Mouse (Mus musculus) fat pad, adult 2 months (tissue): ENCODE measurements at regions not wholly inside any gene's neighbourhood (a gene's known extent, or its start where the extent isn't known, plus 50 kb on each side); places are given as distances from the start of the nearest gene placed in this dataset.

ENCODE experiments used
- DNase-seq: peaks from one replicate; pipeline ENCODE4 v3.0.0-alpha.2; 2011; ENCODE audit warnings: low read depth, low spot score; ENCODE audit errors: extremely low read depth

DNA sequence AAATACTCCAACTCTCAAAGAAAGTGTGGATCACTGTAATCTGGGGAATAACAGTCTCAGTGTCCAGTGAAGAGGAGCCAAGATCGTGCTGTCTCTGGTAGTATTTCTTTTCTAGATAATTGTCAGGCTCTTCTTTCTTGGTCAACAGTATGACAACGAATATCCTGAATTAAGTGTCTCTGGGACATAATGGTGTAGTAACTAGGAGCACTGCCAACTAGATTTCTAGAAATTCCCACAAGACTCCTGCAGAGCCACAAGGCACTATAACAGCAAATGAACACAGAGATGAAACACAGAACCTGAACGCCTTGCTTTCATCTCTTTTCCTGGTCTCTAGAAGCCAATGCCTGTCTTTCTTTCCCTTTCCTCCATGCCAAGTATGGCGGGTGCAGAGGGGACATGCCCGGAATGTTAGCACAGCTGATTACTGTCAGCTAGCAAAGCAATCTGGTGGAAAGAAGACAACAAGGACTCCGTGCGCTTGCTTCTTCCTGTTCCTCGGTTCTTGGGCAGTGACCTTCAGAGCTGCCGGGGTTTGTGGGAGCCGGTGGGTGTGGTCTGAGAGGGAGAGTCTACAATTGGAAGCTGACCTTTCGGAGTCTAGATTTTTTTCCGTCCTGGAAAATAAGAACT is 122.7 kb upstream of the Adamts9 start:
- DNase-seq, result no peak

DNA sequence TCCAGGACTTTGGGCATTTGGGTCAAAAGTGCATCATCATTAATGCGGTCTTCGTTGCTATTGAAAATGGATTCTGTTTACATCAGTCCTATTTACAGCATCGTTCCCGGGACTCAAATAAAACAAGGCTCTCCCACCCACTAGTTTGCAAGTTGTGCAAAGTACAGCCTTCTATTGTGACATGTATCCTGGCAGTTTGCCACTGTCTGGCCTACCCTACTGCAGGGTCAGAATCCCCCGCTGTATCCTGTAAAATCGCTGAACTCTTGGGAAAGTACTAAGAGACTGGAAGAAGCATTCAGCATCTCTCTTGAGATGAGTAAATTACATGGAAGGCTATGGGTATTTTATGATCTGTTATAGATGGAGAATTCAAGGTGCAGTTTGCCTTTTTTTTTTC is 122.1 kb upstream of the Adamts9 start:
- no peak for DNase-seq

DNA sequence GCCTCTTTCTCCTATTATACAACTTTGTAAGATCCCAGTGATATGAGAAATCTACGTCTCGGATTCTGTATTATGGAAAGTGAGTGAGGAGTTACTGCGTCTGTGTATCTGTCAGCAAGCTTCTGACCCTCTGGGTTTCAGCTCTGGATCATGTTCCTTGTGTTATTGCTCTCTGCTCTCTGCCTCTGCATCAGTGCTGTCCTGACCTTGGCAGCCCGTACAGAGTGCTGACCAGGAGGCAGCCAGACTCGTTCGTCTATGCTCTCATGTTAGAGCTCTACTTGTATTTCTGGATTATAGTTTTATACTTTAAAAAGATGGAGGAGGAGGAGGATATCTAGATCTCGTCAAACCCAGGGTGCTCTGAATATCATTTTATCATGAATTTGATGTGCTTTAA is 121.1 kb upstream of the Adamts9 start:
- DNase-seq, result no peak

DNA sequence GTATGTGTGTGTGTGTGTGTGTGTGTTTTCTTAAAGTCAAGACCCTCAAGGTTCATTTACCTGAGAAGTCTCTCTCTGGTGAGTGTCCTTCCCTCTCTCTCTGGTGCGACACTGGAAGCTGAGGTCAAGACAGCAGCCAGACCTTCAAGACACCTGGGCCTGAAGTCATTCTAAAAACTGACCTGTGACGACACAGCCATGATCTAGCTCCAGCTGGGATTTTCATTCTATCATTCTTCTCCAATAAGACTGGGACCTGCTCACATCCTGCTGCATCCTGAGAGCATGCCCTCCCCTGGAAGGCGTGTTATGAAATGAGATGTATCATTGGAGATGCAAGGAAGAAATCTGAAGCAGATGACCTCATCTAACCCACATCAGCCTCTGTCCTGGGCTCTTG is 118.4 kb upstream of the Adamts9 start:
- no peak for DNase-seq

DNA sequence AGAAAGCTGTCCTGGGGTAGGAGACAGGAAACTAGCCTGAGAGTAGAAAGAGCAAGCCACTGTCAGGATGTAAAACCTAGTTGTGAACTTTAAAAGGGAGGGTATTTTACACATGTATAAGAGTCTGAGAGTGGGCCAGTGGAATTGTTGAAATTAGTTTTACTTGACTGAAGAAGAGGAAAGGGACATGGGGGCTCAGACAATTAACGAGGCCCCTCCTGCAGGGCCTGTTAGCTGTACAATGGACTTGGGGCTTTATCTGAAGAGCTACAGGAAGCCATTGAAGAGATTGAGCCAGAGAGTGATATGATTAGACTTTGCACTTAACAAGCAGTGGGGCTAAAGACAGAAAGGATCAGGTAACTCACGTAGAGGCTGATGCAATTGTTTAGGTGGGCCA is 102.2 kb upstream of the Adamts9 start:
- no peak for DNase-seq

DNA sequence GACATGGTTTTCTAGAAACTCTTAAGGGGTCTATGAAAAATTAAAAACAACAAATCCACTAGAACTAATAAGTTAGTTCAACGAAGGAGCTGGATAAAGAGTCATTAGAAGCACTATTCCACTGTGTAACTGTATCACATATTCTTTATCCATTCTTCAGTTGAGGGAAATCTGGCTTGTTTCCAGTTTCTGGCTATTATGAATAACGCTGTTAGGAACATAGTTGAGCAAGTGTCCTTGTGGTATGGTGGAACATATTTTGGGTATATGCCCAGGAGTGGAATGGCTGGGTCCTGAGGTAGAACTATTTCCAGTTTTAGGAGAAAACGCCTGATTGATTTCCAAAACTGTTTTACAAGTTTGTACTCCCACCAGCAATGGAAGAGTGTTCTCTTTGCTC is 97.7 kb upstream of the Adamts9 start:
- DNase-seq, result no peak

DNA sequence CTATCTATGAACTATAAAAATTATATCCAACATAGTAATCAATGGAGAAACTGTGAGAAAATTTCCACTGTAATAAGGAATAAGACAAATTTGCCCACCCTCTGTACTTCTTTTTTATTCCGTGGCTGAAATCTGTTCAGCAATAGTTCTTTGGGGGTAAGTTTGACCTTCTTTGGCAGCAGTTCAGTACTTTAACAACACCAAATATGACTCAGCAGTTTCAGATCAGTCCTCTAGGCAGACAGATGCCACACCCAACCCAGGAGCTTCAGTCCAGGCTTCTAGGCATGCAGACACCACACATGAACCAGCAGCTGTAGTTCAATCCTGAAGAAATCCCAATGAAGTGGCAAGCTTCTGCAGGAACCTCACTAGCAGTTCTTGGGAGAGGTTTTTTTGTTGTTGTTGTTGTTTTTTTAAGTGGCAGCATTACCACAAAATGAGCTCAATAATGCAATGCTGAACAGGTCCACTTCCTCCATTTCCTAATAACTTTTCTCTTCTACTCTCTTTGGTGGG is 88.6 kb upstream of the Adamts9 start:
- no peak for DNase-seq

DNA sequence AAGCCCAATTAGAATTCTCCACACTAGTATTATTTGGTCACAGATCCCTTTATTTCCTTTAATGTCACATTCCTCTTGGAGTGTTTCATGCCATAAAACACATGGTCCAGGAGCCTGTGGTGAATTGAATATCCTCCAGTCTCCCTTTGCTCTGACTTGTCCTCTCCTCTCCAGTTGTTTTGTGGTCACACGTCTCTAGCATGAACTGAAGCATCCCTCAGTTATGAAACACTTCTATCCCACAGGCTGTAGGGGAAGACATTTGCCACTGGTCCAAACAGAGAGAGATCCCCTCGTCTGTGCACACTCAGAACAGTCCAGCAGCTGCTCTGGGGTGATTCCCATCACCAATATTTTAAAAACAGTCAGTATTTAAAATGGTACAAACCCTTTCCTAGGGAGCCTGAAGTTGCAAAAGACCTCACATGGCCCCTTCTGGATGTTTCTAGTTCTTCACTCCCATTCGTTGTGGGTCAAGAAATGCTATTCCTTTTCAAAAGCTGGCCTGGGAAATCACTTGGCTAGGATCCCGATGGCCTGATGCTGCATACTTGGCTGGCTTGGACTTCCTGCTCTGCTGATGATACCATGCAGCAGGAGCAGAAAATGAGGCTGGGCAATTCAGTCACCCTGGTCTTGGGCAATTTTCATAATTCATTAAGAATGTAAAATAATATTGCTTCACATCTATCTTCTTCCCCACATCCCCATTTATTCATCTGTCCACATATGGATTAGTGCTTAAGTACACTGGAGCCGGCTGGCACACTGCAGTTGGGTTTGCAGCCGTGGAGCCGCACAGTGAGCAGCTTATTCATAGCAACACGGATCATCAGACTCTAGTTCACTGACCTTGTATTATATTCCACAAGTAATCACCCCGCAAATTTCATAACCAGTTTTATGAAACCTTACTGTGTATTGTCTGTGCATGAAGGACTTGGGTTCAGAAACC is 83.1 kb upstream of the Adamts9 start:
- DNase-seq, result peak; percentile 16

DNA sequence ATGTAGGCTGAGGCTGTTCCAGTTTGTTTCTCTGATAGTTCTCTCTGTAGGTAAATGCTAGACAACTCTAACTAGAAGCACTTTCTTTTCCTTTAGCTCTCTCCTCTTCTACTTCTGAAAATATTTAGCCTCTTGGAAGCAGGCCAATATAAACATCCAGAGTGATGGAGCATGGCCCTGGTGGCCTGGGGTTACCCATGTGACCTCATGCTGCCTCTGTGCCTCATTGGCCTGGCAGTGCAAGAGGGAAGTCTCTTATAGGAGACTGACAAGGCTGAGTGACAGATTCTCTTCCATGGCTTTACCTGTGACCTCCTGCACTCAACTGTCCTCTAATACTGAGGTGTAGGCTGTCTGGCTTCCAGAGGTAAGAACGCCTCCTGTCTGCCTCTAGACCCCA is 71.2 kb upstream of the Adamts9 start:
- no peak for DNase-seq

DNA sequence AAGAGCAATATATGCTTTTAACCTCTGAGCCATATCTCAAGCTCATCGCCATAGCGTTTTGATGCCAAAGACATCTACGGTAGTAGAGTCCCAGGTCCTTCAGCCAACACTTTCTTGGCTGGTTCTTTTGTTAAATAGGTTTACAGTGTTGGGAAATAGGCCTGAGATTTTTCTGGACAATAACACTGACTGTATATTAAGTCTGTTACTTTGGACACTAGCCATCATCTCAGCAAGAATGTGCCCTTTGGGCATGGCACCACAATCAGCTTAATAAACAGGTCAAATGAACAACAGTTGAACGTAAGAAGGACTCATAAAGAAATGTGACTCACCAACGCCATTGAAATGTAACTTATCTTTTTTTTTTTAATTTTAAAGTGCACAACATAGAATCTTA is 68.6 kb upstream of the Adamts9 start:
- DNase-seq, result peak; percentile 79

DNA sequence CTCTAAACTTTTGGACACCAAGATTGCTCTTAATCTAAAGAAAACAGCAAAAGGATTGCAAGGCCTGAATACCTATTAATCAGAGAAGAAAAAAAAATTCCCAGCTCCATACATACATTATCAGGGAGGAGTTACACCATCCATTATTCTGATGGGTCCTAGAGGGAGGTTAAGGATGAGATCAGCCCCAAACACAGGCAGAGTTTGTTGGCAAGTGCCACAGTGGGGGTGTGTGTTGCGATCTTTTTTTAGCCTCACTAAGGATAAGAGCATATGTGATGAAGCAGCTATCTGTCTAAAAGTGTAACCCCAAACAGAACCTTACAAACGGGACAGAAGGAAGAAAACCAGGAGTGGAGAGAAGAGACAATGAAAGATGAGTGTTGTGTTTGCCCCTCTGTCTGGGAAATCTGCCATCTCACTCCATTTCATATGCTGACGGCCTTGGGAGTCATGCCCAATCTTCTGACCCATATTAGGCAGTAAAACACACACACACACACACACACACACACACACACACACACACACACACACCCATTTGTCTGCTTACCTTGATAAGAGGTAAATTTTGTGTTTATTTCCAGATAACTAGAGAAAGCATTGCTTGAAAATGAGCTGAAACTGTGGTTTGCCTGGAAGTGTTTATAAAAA is 61.4 kb upstream of the Adamts9 start:
- DNase-seq, result no peak

DNA sequence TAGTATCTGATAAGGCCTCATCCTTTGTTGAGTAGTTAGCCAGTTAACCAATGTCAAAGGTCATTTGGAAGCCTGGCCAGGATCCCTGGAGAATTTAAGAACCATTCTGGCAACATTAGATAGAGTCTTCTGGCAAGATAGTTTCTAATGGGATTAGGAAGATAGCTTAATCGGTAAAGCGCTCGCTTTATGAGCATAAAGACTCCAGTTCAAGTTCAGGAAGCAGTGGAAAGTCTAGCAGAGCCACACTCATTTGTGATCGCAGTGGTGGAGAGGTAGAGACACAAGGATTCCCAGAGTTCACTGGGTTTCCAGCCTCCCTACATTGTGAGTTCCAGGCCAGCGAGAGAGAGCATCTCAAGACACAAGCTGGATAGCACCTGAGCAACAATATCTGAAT is 60.5 kb upstream of the Adamts9 start:
- DNase-seq, result no peak

DNA sequence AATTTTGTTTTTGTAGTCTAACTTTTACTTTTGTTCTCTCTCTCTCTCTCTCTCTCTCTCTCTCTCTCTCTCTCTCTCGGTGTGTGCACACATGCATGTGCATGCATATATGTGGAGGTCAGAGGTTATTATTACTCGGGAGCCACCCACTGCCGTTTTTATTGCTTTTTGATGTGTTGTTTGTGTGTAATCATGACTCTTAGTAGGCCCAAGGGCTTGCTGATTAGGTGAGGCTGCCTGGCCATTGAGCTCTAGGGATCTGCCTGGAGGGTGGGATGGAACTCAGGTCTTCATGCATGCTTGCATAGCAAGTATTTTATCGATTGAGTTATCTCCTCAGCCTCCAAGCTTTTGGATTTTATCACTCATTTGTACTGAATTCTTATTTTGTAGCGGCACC is 50.4 kb upstream of the Adamts9 start:
- no peak for DNase-seq
